Mouse (Mus musculus) midbrain, postnatal 0 days (tissue): ENCODE measurements around the gene Yeats2. TPM values are rescaled to one million over a fixed set of nuclear protein-coding genes. Genes with fewer than 3 reads are reported as not detected.

Experiments used
- ATAC-seq: fragments of 200-750 bp; cut with Nextera tagmentation; 2 replicates; pipeline ENCODE4 v1.8.0; 2017; ENCODE audit warnings: moderate number of reproducible peaks, mild to moderate bottlenecking, moderate TSS enrichment, moderate library complexity; ENCODE audit not compliant: low FRiP score
- DNase-seq: peaks from one replicate; pipeline ENCODE4 v3.0.0-alpha.2; 2015; ENCODE audit warnings: low spot score
- H3K27ac ChIP-seq: fragments of 300-500 bp; sonication (generic); 2 replicates; pipeline ENCODE4 v1.5.1; 2014; ENCODE audit warnings: low read depth, mild to moderate bottlenecking, low read length, mixed read lengths
- H3K27me3 ChIP-seq: fragments of 300-500 bp; sonication (generic); 2 replicates; pipeline ENCODE4 v1.6.1; 2014; ENCODE audit warnings: low read length, control low read depth, mixed read lengths; ENCODE audit not compliant: insufficient read depth
- H3K36me3 ChIP-seq: fragments of 300-500 bp; sonication (generic); 2 replicates; pipeline ENCODE4 v1.6.1; 2014; ENCODE audit warnings: low read length, control low read depth, mixed read lengths; ENCODE audit not compliant: insufficient read depth
- H3K4me1 ChIP-seq: fragments of 300-500 bp; sonication (generic); 2 replicates; pipeline ENCODE4 v1.6.1; 2014; ENCODE audit warnings: mild to moderate bottlenecking, control low read depth, antibody characterized with exemption, low read length, mixed read lengths; ENCODE audit not compliant: insufficient read depth
- H3K4me2 ChIP-seq: fragments of 300-500 bp; sonication (generic); 2 replicates; pipeline ENCODE4 v1.6.1; 2014; ENCODE audit warnings: low read depth, mild to moderate bottlenecking, low read length, mixed read lengths; ENCODE audit not compliant: poor library complexity, severe bottlenecking
- H3K4me3 ChIP-seq: fragments of 300-500 bp; sonication (generic); 2 replicates; pipeline ENCODE4 v1.5.1; 2014; ENCODE audit warnings: low read depth, mild to moderate bottlenecking, low read length, moderate library complexity
- H3K9ac ChIP-seq: fragments of 300-500 bp; sonication (generic); replicated peaks from 2 replicates; pipeline ENCODE4 v1.6.1; 2014; ENCODE audit warnings: mild to moderate bottlenecking, low read length, moderate library complexity, mixed read lengths; ENCODE audit not compliant: poor library complexity, severe bottlenecking
- H3K9me3 ChIP-seq: fragments of 300-500 bp; sonication (generic); 2 replicates; pipeline ENCODE4 v1.6.1; 2016; ENCODE audit warnings: low read length, control low read depth
- CTCF ChIP-seq: IDR thresholded peaks from 2 replicates; pipeline ENCODE4 v1.5.1; 2016; ENCODE audit warnings: antibody characterized with exemption, mild to moderate bottlenecking
- WGBS: fragments of 180-500 bp; shearing (Covaris S2); extraction: QIAGEN DNeasy Blood & Tissue Kit; methylation state at CpG from one replicate; pipeline ENCODE4 v1.1.7; 2014; 5-methylcytosine and 5-hydroxymethylcytosine counted together
- polyA plus RNA-seq: library from polyadenylated mRNA; unstranded; fragments of >200 nt; fragmentation: Nextera tagmentation; extraction: Ambion mirVana; gene quantifications from 2 replicates; pipeline ENCODE4 v1.2.1, GENCODE M21; 2015
- total RNA-seq: library from RNA; depleted of rRNA; stranded (reverse); fragments of >200 nt; gene quantifications from 2 replicates; pipeline ENCODE4 v1.2.3, GENCODE M21; 2014; rRNA removed

Yeats2 gene
- total RNA-seq (43.0 and 43.2 TPM in 2 replicates), polyA plus RNA-seq (9.9 and 11.3 TPM in 2 replicates)

DNA sequence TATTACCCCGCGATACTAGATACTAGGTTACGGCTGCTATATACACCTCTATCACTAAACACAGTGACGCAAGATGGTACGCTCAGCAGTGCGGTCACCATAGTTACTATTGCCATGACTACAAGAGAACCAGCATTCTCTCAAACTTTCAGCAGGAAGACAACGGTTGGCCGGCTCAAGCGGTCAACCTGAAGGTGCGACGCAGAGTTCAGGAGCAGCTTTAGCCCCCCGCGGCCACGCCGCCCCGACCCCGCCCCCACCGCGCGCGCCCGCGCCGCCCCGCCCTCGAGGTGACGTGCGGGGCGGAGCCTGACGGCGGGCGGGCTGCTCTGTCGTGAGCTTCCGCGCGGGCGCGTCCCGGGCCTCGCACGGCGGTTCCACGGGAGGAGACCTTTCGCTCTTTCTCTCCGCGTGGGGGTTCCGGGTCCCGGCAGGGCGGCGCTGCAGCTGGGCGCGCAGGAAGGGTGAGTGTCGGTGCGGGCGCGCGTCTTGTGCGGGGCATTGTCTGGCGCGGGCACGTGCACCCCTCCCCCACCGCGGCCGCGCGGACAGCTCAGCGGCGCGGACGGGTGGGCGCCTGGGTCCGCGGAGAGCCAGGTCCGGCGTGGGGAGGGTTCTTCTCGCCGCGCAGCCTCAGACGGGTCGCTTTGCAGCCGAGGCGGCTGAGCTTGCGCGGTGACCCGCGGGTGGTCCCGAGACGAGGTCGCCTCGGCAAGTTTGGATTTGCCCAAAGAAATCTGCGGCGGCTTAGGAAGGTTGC, at the start of gene Yeats2:
Gene Yeats2 (plus strand): TSS at position 292 of the 760 bp plus-strand sequence.
- under 1% methylated on average over 69 of the region's 92 CpGs for WGBS
- Histone ChIP-seq H3K9me3 (no peaks in the 10 kb centered on the region), H3K4me2 (peak within 1 kb of the TSS; percentile 70), H3K27me3 (no peaks in the 10 kb centered on the region), H3K36me3 (no peaks in the 10 kb centered on the region), H3K4me3 (peak within 1 kb of the TSS; percentile 80), H3K9ac (peak within 1 kb of the TSS; percentile 90), H3K27ac (peak within 1 kb of the TSS; percentile 98), H3K4me1 (peaks cover 9% of the 10 kb centered on the region; the same call in 1 of the 2 replicates)
- peak; percentile 41 for TF ChIP-seq CTCF
- ATAC-seq (peak; percentile 95), DNase-seq (peak; percentile 85)

DNA sequence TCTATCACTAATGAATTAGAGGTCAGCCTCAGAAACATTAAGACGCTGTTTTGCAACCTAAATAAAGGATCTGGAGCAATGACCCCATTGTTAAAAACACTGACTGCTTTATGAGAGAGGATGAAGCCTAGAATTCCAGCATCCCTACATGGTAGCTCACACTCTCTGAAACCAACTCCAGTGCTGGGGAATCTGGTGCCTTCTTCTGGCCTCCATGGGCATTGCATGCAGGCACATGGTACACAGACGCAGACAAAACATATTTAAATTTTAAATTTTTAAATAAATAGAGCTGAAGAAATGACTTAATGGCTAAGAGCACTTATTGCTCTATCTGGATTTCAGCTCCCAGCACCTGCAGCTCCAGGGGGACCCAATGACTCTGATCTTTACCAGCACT, 44.9 kb upstream of the Yeats2 start:
- DNase-seq (no peak), ATAC-seq (no peak)
- H3K9ac ChIP-seq = no peak overlapping the region
- H3K4me2 ChIP-seq = no peak overlapping the region
- no peaks in the 10 kb centered on the region for H3K36me3 ChIP-seq
- no peaks in the 10 kb centered on the region for H3K4me1 ChIP-seq
- 77% methylated on average over 2 of the region's 2 CpGs for WGBS
- H3K4me3 ChIP-seq = no peak overlapping the region
- no peak overlapping the region for H3K27ac ChIP-seq
- H3K27me3 ChIP-seq = no peaks in the 10 kb centered on the region
- peak; percentile 52 for TF ChIP-seq CTCF
- H3K9me3 ChIP-seq = no peaks in the 10 kb centered on the region

DNA sequence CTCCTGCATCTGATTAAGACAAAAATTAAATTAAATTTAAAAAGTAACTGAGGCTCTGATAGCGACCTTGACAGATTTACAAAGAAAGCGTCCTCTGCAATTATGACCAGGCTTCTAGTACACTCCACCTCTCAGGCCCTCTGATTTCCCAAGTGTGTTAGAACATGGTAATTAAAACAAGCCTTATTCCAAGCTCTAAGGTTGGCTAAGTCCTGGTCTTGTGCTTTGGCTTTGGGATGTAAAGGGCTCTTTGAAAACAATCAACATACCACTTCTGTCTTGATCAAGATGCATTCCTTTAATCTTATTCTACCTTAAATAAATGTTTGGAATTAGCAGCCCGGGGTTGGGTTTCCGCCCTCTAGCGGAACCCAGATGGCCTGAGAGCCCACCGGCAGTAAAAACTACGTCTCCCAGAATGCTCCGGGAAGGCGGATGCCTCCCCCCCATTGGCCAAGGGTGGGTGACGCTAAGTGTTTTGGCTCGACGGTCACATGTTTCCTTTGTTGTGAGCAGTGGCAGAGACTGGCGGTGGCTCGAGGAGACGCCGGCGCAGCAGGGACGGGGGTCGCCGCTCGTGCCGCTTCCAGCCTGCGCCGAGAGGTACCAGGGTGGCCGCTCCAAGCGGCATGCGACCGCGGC, 43.7 kb upstream of the Yeats2 start, which contains the start of gene Klhl24:
Gene Klhl24 (plus strand): TSS at position 474 of the 642 bp plus-strand sequence.
- peak; percentile 98 for ATAC-seq
- peak within 1 kb of the TSS; percentile 66 for H3K4me2 ChIP-seq
- no peaks in the 10 kb centered on the region for H3K4me1 ChIP-seq
- no peaks in the 10 kb centered on the region for H3K27me3 ChIP-seq
- peak within 1 kb of the TSS; percentile 83 for H3K9ac ChIP-seq
- WGBS = 2% methylated on average over 29 of the region's 29 CpGs
- H3K27ac ChIP-seq = peak within 1 kb of the TSS; percentile 89
- peak within 1 kb of the TSS; percentile 55 for H3K4me3 ChIP-seq
- DNase-seq = peak; percentile 98
- no peaks in the 10 kb centered on the region for H3K36me3 ChIP-seq
- H3K9me3 ChIP-seq = no peaks in the 10 kb centered on the region
- TF ChIP-seq CTCF = peak; percentile 86

DNA sequence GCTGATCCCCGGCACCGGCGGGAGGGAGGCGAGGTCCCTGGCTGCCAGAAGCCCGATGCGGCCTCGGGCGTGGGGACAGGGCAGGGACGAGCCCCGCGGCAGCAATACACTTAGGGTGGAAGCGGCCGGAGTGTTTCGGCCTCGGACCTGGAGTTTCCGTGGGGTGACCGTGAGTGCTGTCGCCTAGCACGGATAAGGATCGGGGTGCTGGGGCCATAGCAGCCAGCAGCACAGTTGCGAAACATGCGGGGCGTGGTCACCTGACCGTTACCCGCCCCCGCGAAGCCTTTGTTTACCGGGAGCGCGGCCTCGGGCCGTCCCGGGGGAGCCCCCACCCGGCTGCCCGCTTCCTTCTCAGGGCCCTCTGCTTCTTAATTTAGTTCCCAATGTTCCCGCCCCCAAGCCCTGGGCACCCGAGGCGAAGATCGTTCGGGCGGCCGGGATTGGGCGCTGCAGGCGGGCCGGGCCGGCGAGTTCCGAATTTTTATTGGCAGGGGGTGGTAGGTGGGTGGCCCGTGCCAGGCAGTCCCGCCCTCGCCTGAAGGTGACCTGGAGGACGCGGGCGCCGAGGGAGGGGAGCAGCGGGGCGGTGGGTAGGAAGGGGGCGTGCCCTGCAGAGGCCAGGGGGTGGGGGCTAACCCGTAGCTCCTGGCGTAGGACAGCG, 43.0 kb upstream of the Yeats2 start:
- Histone ChIP-seq H3K27me3 (no peaks in the 10 kb centered on the region), H3K27ac (peak overlapping the region; percentile 89), H3K4me1 (no peaks in the 10 kb centered on the region), H3K9ac (peak overlapping the region; percentile 83), H3K4me2 (peak overlapping the region; percentile 66), H3K4me3 (peak overlapping the region; percentile 55), H3K9me3 (no peaks in the 10 kb centered on the region), H3K36me3 (no peaks in the 10 kb centered on the region)
- DNase-seq (peak; percentile 90), ATAC-seq (peak; percentile 89)
- no peak for TF ChIP-seq CTCF
- under 1% methylated on average over 61 of the region's 61 CpGs for WGBS

DNA sequence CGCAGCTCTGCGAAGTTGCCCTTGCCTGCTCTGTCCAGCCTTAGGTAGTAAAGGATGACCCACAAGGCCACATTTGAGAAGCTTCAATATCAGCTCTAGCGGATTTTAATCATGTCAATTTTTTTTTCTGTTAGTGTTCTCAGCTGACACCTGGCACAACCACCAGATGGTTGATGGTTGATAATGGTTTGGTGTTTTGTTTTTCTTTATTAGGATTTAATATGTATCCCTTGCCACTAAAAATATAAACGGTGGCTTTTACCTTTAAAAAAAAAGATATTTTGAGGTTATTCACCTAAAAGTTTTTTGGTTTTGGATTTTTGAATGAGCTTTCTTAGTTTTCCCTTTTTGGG, 42.5 kb upstream of the Yeats2 start:
- Histone ChIP-seq H3K4me3 (peak overlapping the region; percentile 55), H3K4me2 (peak overlapping the region; percentile 66), H3K27me3 (no peaks in the 10 kb centered on the region), H3K4me1 (no peaks in the 10 kb centered on the region), H3K27ac (peak overlapping the region; percentile 89), H3K36me3 (no peaks in the 10 kb centered on the region; the same call in 1 of the 2 replicates), H3K9ac (peak overlapping the region; percentile 83), H3K9me3 (no peaks in the 10 kb centered on the region)
- 6% methylated on average over 4 of the region's 4 CpGs for WGBS
- no peak for TF ChIP-seq CTCF
- DNase-seq = no peak
- no peak for ATAC-seq
